Mouse (Mus musculus) embryonic fibroblast, embryonic 13.5 days (primary cell): ENCODE results near the gene Wwox.

ENCODE experiments used
- CTCF ChIP-seq: IDR thresholded peaks from 2 replicates; pipeline ENCODE4 v1.5.1; 2011; ENCODE audit warnings: mild to moderate bottlenecking, control low read depth, low read length, moderate library complexity, borderline replicate concordance; ENCODE audit not compliant: insufficient read depth
- POLR2A ChIP-seq: IDR thresholded peaks from 2 replicates; pipeline ENCODE4 v1.6.1; 2011; ENCODE audit warnings: low read depth, mild to moderate bottlenecking, control low read depth, low read length, moderate library complexity

DNA sequence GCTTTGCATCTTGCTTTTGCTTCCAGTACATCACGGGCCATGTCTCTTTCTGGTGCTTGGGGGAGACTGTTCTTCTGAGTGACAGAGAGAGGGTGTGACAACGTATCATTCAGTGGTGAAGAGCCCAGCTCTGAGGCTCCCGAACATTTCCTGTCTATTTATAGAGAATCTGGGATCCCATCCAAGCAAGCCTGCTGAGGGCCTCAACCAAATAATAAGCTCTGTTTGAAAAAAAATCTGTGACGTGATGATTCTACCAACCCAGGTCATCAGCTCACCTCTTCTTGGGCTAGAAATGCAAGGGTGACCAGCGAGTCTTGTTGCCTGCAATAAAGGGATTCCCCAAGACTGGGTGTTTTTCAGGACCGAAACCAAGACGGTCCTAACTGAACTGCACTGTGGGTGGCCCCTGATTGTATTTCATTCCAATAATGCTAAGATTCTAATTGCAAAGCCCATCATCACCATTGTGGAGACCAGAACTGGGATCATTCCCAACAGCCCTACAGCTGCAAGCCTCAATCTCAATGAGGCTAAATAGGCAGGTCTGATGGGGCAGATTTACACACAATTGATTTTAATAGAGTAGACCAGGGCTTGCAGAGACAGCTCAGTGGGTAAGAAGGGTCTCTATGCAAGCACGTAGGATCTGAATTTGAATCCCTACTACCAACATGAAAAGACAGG lies 936.0 kb downstream of the Wwox start:
- TF ChIP-seq POLR2A, result no peak
- TF ChIP-seq CTCF, result no peak
